Mouse (Mus musculus) lung, adult 2 months (tissue): Measurements from ENCODE around the gene BC004004. TPM values are rescaled to one million over a fixed set of nuclear protein-coding genes. Genes with fewer than 3 reads are reported as not detected.

Experiments
- DNase-seq: peaks from one replicate; pipeline ENCODE4 v3.0.0; 2022
- H3K4me1 ChIP-seq: fragments of 200-500 bp; 2 replicates; pipeline ENCODE4 v1.6.1; 2011; ENCODE audit warnings: low read length; ENCODE audit not compliant: control insufficient read depth, insufficient read depth
- H3K4me3 ChIP-seq: fragments of 200-500 bp; replicated peaks from 2 replicates; pipeline ENCODE3; 2011; ENCODE audit warnings: low read depth, mild to moderate bottlenecking, control low read depth, low read length; ENCODE audit errors: extremely low read depth
- CTCF ChIP-seq: fragments of 200-500 bp; IDR thresholded peaks from 2 replicates; pipeline ENCODE4 v1.5.1; 2011; ENCODE audit warnings: mild to moderate bottlenecking, low read length, control low read depth; ENCODE audit not compliant: insufficient read depth
- POLR2A ChIP-seq: fragments of 200-500 bp; IDR thresholded peaks from 2 replicates; pipeline ENCODE4 v1.6.1; 2011; ENCODE audit warnings: low read depth, mild to moderate bottlenecking, control low read depth, low read length, borderline replicate concordance; ENCODE audit errors: extremely low read depth
- WGBS: fragments of 180-500 bp; shearing (Covaris S2); methylation state at CpG from one replicate; pipeline ENCODE4 v1.1.7; 2018; 5-methylcytosine and 5-hydroxymethylcytosine counted together
- polyA plus RNA-seq: library from polyadenylated mRNA; depleted of rRNA; stranded (reverse); fragments of >200 nt; gene quantifications from 2 replicates; pipeline ENCODE4 v1.2.3, GENCODE M21; 2012; rRNA removed

BC004004 gene
- polyA plus RNA-seq, 1 experiment = 70.8 TPM

GRCm38 (mm10) chr17:29356479-29356856, 87.9 kb downstream of the BC004004 start:
- no peak for DNase-seq
- WGBS = 7% methylated on average over 11 of the region's 11 CpGs
- peak overlapping the region; percentile 55 for H3K4me3 ChIP-seq
- peak; percentile 50; the same call in 1 of the 2 replicates for TF ChIP-seq POLR2A
- no peak for TF ChIP-seq CTCF
- H3K4me1 ChIP-seq = peaks cover 10% of the 10 kb centered on the region; the same call in 1 of the 2 replicates

- DNase-seq = no peak
- peaks cover 10% of the 10 kb centered on the region; the same call in 1 of the 2 replicates for H3K4me1 ChIP-seq
- H3K4me3 ChIP-seq = peak overlapping the region; percentile 52
- TF ChIP-seq POLR2A = no peak
- no peak for TF ChIP-seq CTCF
- WGBS = 23% methylated on average over 9 of the region's 9 CpGs
Observed at GRCm38 (mm10) chr17:29356882-29357281, 88.3 kb downstream of the BC004004 start.

- Histone ChIP-seq H3K4me3 (no peak overlapping the region), H3K4me1 (peaks cover 10% of the 10 kb centered on the region; the same call in 1 of the 2 replicates)
- WGBS = 74% methylated on average over 3 of the region's 3 CpGs
- no peak for DNase-seq
- no peak for TF ChIP-seq CTCF
- TF ChIP-seq POLR2A = no peak
Observed at GRCm38 (mm10) chr17:29358928-29359327, 90.3 kb downstream of the BC004004 start.

- H3K4me3 ChIP-seq = peak within 1 kb of the TSS; percentile 40
- no peak for TF ChIP-seq POLR2A
- TF ChIP-seq CTCF = no peak
- DNase-seq = peak; percentile 47
- peaks cover 5% of the 10 kb centered on the region; the same call in 1 of the 2 replicates for H3K4me1 ChIP-seq
- 26% methylated on average over 5 of the region's 5 CpGs for WGBS
Observed at GRCm38 (mm10) chr17:29360761-29361221, 92.2 kb downstream of the BC004004 start, which contains the start of gene Fgd2. Gene Fgd2, plus strand, starts transcription at chr17:29360914.

GRCm38 (mm10) chr17:29361982-29362691, 93.5 kb downstream of the BC004004 start:
- DNase-seq = no peak
- WGBS = 55% methylated on average over 8 of the region's 8 CpGs
- Histone ChIP-seq H3K4me3 (no peak overlapping the region), H3K4me1 (no peaks in the 10 kb centered on the region)
- TF ChIP-seq CTCF (no peak), POLR2A (no peak)

- H3K4me1 ChIP-seq = no peaks in the 10 kb centered on the region
- H3K4me3 ChIP-seq = no peak overlapping the region
- no peak for DNase-seq
- WGBS = 83% methylated on average over 8 of the region's 8 CpGs
- TF ChIP-seq CTCF (no peak), POLR2A (no peak)
Observed at GRCm38 (mm10) chr17:29363109-29363508, 94.5 kb downstream of the BC004004 start.

Other genes starting within 250 kb of the BC004004 start
- gene Srsf3, start 236.2 kb upstream of the BC004004 start, polyA plus RNA-seq = 159 and 168 TPM in 2 replicates
- 70.3 and 91.5 TPM in 2 replicates for gene Cdkn1a, start 177.8 kb upstream of the BC004004 start, polyA plus RNA-seq
- 13.0 and 15.7 TPM in 2 replicates for gene Rab44, start 154.6 kb upstream of the BC004004 start, polyA plus RNA-seq
- 13.6 and 15.7 TPM in 2 replicates for gene Cpne5, start 30.6 kb upstream of the BC004004 start, polyA plus RNA-seq
- gene Ppil1, start 4.6 kb upstream of the BC004004 start, polyA plus RNA-seq = 18.7 and 20.7 TPM in 2 replicates
- gene Pi16, start 48.9 kb downstream of the BC004004 start, polyA plus RNA-seq = 46.8 and 47.3 TPM in 2 replicates
- gene Mtch1, start 79.1 kb downstream of the BC004004 start, polyA plus RNA-seq = 413 and 456 TPM in 2 replicates
- 44.3 and 53.7 TPM in 2 replicates for gene Fgd2, start 92.1 kb downstream of the BC004004 start, polyA plus RNA-seq
- gene Pim1, start 222.0 kb downstream of the BC004004 start, polyA plus RNA-seq = 35.8 and 48.0 TPM in 2 replicates